Mouse (Mus musculus): ENCODE data around the gene Map3k11. TPM values are rescaled to one million over a fixed set of nuclear protein-coding genes. Genes with fewer than 3 reads are reported as not detected.

Gene Map3k11
- polyA plus RNA-seq (2014; fragmentation: Nextera tagmentation; extraction: Ambion mirVana): 13.1 and 14.6 TPM in 2 replicates

DNA sequence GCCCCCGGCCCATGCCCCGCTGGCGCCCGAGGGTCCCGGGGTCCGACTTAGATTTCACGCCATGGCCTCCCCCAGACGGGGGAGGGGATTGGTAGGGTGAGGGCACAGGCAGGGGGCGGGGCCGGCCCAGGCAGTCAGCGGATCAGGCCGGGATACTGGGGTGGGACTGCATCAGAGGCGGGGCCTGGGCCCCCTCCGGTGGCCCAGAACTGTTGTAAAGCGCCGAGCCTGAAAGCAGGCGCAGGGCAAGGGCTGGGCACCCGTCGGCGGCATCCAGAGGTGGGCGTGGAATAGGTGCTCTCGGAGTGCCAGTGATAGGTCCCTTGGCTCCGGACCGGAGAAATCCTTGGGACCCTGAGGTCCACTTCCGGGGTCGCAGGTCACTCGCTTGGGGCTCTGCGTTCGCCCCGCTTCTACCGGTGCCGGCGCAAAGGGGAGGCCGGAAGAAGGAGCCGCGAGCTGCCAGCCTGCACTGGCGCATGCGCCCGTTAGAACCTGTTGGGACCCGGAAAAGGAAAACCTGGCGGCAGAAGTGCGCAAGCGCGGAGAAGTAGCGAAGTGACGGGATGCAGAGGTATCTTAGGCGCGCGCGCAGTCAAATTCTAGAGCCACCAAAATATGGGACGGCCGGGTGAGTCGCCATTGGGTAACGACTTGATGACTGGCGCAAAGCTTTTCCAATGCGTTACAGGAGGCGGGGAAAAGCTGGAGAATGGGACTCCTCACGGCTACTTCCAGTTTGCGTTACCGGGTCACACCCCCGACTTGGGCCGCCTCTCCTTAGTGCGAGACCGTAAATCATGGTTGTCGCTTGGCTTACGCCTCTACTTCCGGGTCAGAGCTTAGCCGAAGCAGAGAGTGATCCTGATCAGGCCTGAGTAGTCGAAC lies at the start of gene Map3k11, which contains the start of gene Pcnx3:
TSS of gene Map3k11 (plus strand) at position 543 of the 888 bp plus-strand sequence.
TSS of gene Pcnx3 (minus strand) at position 709 of the 888 bp plus-strand sequence.
- ATAC-seq (replicated peaks; ENCODE audit: insufficient number of reproducible peaks, low FRiP score, low TSS enrichment, low read depth): peak; percentile 90

DNA sequence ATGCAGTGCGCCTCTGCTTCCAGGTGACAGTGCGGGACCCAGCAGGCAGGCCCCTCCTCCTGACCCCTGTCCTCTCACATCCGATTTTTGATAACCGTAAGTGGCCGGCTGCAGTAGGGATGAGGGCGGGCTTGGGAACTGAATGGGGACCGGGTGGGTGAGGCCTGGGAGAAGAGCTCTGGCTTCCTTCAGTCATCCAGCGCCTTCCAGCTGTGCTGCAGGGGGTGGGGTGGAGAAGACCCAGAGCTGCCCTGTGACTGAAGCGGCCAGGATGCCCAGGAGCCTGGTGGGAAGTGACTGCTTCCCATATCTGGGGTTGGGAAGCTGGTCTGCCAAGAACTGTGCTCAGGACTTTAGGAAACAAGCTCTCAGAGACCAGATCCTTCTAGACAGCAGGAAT lies 48.2 kb upstream of the Map3k11 start:
- H3K4me3 ChIP-seq (ENCODE audit: low read depth, low read length): no peak overlapping the region
- H3K9ac ChIP-seq (replicated peaks; ENCODE audit: low read length): no peak overlapping the region
- peaks cover 6% of the 10 kb centered on the region for H3K4me1 ChIP-seq (ENCODE audit: control insufficient read depth, insufficient read depth, low read length)
- ATAC-seq (replicated peaks; ENCODE audit: insufficient number of reproducible peaks, low FRiP score, low TSS enrichment, low read depth) (no peak), DNase-seq (ENCODE audit: low spot score) (no peak)
- no peaks in the 10 kb centered on the region for H3K27me3 ChIP-seq (ENCODE audit: control insufficient read depth, insufficient read depth, low read length)
- 69% methylated on average over 9 of the region's 9 CpGs for WGBS
- no peak overlapping the region for H3K4me2 ChIP-seq (ENCODE audit: low read depth, low read length)
- no peaks in the 10 kb centered on the region for H3K9me3 ChIP-seq (replicated peaks; ENCODE audit: control insufficient read depth, low read length)
- H3K27ac ChIP-seq (replicated peaks; ENCODE audit: low read depth, low read length): no peak overlapping the region
- peaks cover 7% of the 10 kb centered on the region for H3K36me3 ChIP-seq (replicated peaks; ENCODE audit: control insufficient read depth, insufficient read depth, low read depth, low read length)

More for the DNA sequence above, at the start of gene Map3k11, which contains the start of gene Pcnx3:
- H3K27me3 ChIP-seq (ENCODE audit: control insufficient read depth, insufficient read depth, low read length): no peaks in the 10 kb centered on the region
- peaks cover 12% of the 10 kb centered on the region for H3K4me1 ChIP-seq (ENCODE audit: control insufficient read depth, insufficient read depth, low read length)
- no peaks in the 10 kb centered on the region for H3K9me3 ChIP-seq (replicated peaks; ENCODE audit: control insufficient read depth, low read length)
- peak within 1 kb of the TSS; percentile 71 for H3K4me2 ChIP-seq (ENCODE audit: low read depth, low read length)
- WGBS: under 1% methylated on average over 68 of the region's 69 CpGs
- H3K36me3 ChIP-seq (replicated peaks; ENCODE audit: control insufficient read depth, insufficient read depth, low read depth, low read length): peaks cover 3% of the 10 kb centered on the region
- peak; percentile 97 for DNase-seq (ENCODE audit: low spot score)
- peak within 1 kb of the TSS; percentile 71 for H3K4me3 ChIP-seq (ENCODE audit: low read depth, low read length)
- H3K27ac ChIP-seq (replicated peaks; ENCODE audit: low read depth, low read length): peak within 1 kb of the TSS; percentile 61
- peak within 1 kb of the TSS; percentile 69 for H3K9ac ChIP-seq (replicated peaks; ENCODE audit: low read length)

DNA sequence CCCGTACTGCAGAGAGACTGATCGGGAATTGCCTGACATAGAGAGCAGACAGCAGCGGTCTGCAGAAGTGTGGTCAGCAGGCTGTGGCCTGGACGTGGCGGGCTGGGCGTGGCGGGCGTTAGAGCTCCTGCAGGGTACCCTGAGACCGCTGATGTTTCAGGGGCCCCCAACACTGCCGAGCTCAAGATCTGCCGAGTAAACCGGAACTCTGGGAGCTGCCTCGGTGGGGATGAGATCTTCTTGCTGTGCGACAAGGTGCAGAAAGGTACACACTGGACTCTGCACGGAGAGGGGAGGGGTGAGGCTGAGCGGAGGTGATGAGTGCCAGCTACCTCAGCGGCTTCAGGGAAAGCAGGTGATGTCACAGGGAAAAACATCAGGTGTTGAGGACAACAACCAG lies 47.5 kb upstream of the Map3k11 start:
- WGBS: 96% methylated on average over 17 of the region's 17 CpGs
- Histone ChIP-seq H3K36me3 (replicated peaks; ENCODE audit: control insufficient read depth, insufficient read depth, low read depth, low read length) (peaks cover 7% of the 10 kb centered on the region), H3K4me2 (ENCODE audit: low read depth, low read length) (no peak overlapping the region), H3K27ac (replicated peaks; ENCODE audit: low read depth, low read length) (no peak overlapping the region), H3K9ac (replicated peaks; ENCODE audit: low read length) (no peak overlapping the region), H3K9me3 (replicated peaks; ENCODE audit: control insufficient read depth, low read length) (no peaks in the 10 kb centered on the region), H3K4me3 (ENCODE audit: low read depth, low read length) (no peak overlapping the region), H3K27me3 (ENCODE audit: control insufficient read depth, insufficient read depth, low read length) (no peaks in the 10 kb centered on the region), H3K4me1 (ENCODE audit: control insufficient read depth, insufficient read depth, low read length) (peaks cover 6% of the 10 kb centered on the region)
- ATAC-seq (replicated peaks; ENCODE audit: insufficient number of reproducible peaks, low FRiP score, low TSS enrichment, low read depth) (no peak), DNase-seq (ENCODE audit: low spot score) (no peak)

DNA sequence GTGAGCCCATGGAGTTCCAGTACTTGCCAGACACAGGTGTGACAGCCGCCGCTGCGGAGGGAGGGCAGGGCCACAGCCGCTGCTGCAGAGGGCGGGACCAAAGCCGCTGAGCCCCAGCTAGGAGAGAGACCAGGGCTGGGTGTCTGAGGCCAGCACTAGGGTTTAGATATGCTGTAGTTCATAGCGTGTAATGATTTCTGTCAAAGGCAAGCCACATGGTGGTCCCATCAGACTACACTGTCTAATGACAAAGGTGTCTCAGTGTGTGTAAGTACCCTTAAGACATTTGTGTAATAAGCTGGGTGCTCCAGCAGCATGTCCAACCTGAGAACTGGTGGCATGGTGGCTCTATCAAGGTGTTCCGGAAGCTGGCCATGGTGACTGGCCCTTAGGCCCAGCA lies 46.9 kb upstream of the Map3k11 start:
- DNase-seq (ENCODE audit: low spot score) (no peak), ATAC-seq (replicated peaks; ENCODE audit: insufficient number of reproducible peaks, low FRiP score, low TSS enrichment, low read depth) (no peak)
- no peak overlapping the region for H3K9ac ChIP-seq (replicated peaks; ENCODE audit: low read length)
- no peaks in the 10 kb centered on the region for H3K9me3 ChIP-seq (replicated peaks; ENCODE audit: control insufficient read depth, low read length)
- no peak overlapping the region for H3K27ac ChIP-seq (replicated peaks; ENCODE audit: low read depth, low read length)
- peaks cover 5% of the 10 kb centered on the region for H3K4me1 ChIP-seq (ENCODE audit: control insufficient read depth, insufficient read depth, low read length)
- H3K4me2 ChIP-seq (ENCODE audit: low read depth, low read length): no peak overlapping the region
- H3K27me3 ChIP-seq (ENCODE audit: control insufficient read depth, insufficient read depth, low read length): no peaks in the 10 kb centered on the region
- WGBS: 92% methylated on average over 8 of the region's 8 CpGs
- H3K4me3 ChIP-seq (ENCODE audit: low read depth, low read length): no peak overlapping the region
- peaks cover 7% of the 10 kb centered on the region for H3K36me3 ChIP-seq (replicated peaks; ENCODE audit: control insufficient read depth, insufficient read depth, low read depth, low read length)

DNA sequence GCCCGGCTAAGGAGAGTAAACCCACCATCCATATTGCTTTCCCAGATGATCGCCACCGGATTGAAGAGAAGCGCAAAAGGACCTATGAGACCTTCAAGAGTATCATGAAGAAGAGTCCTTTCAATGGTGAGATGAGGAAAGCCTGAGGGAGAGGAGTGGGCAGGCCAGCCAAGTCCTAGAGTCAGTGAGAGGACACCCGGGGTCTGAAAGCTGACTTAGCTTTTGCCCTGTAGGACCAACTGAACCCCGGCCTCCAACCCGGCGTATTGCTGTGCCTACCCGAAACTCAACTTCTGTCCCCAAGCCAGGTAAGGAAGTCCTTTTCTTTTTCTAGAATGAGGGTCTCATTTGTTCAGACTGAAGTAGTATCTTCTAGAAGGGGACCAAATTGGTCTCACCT lies 43.3 kb upstream of the Map3k11 start:
- DNase-seq (ENCODE audit: low spot score) (no peak), ATAC-seq (replicated peaks; ENCODE audit: insufficient number of reproducible peaks, low FRiP score, low TSS enrichment, low read depth) (no peak)
- Histone ChIP-seq H3K9me3 (replicated peaks; ENCODE audit: control insufficient read depth, low read length) (no peaks in the 10 kb centered on the region), H3K36me3 (replicated peaks; ENCODE audit: control insufficient read depth, insufficient read depth, low read depth, low read length) (peaks cover 7% of the 10 kb centered on the region), H3K4me1 (ENCODE audit: control insufficient read depth, insufficient read depth, low read length) (0 out of 2 replicates have a peak, but pooled peaks cover 3% of the 10 kb centered on the region), H3K27me3 (ENCODE audit: control insufficient read depth, insufficient read depth, low read length) (no peaks in the 10 kb centered on the region), H3K9ac (replicated peaks; ENCODE audit: low read length) (no peak overlapping the region), H3K27ac (replicated peaks; ENCODE audit: low read depth, low read length) (no peak overlapping the region), H3K4me2 (ENCODE audit: low read depth, low read length) (no peak overlapping the region), H3K4me3 (ENCODE audit: low read depth, low read length) (no peak overlapping the region)
- WGBS: 98% methylated on average over 9 of the region's 9 CpGs

DNA sequence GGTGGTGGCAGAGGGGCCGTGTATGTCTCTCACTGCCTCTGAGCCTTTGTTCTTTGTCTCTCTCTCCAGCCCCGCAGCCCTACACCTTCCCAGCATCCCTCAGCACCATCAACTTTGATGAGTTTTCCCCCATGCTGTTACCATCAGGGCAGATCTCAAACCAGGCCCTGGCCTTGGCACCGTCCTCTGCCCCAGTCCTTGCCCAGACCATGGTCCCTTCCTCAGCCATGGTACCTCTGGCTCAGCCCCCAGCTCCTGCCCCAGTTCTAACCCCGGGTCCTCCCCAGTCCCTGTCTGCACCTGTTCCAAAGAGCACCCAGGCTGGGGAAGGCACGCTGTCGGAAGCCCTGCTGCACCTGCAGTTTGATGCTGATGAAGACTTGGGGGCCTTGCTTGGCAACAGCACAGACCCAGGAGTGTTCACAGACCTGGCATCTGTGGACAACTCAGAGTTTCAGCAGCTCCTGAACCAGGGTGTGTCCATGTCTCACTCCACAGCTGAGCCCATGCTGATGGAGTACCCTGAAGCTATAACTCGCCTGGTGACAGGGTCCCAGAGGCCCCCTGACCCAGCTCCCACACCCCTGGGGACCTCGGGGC lies 41.7 kb upstream of the Map3k11 start:
- H3K4me3 ChIP-seq (ENCODE audit: low read depth, low read length): no peak overlapping the region
- no peak overlapping the region for H3K4me2 ChIP-seq (ENCODE audit: low read depth, low read length)
- WGBS: 88% methylated on average over 8 of the region's 8 CpGs
- no peak for DNase-seq (ENCODE audit: low spot score)
- H3K27ac ChIP-seq (replicated peaks; ENCODE audit: low read depth, low read length): no peak overlapping the region
- no peaks in the 10 kb centered on the region; the same call in 1 of the 2 replicates for H3K36me3 ChIP-seq (replicated peaks; ENCODE audit: control insufficient read depth, insufficient read depth, low read depth, low read length)
- ATAC-seq (replicated peaks; ENCODE audit: insufficient number of reproducible peaks, low FRiP score, low TSS enrichment, low read depth): no peak
- H3K9me3 ChIP-seq (replicated peaks; ENCODE audit: control insufficient read depth, low read length): no peaks in the 10 kb centered on the region
- no peaks in the 10 kb centered on the region for H3K27me3 ChIP-seq (ENCODE audit: control insufficient read depth, insufficient read depth, low read length)
- H3K4me1 ChIP-seq (ENCODE audit: control insufficient read depth, insufficient read depth, low read length): 0 out of 2 replicates have a peak, but pooled peaks cover 3% of the 10 kb centered on the region
- no peak overlapping the region for H3K9ac ChIP-seq (replicated peaks; ENCODE audit: low read length)

DNA sequence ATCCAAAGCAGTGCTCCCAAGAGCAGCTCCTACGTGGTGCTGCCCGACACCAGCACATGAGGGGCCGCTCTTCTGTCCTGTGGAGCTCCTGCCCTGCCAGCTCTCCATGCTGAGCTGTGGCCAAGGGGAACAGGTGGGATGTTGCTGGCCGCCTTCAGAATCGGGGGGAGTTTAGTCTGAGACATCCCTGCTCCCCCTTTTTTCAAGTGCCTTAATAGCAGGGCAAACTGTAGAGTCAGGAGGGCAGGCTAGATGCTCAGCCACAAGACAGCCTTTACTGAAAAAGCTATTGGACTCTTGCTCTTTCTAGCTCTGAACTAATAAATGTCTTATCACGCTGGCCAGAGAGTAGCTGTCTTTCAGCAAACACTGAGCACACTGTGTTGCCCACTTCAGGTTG lies 40.8 kb upstream of the Map3k11 start:
- H3K9me3 ChIP-seq (replicated peaks; ENCODE audit: control insufficient read depth, low read length): no peaks in the 10 kb centered on the region
- H3K4me3 ChIP-seq (ENCODE audit: low read depth, low read length): no peak overlapping the region
- H3K9ac ChIP-seq (replicated peaks; ENCODE audit: low read length): no peak overlapping the region
- 92% methylated on average over 6 of the region's 6 CpGs for WGBS
- H3K4me2 ChIP-seq (ENCODE audit: low read depth, low read length): no peak overlapping the region
- H3K27me3 ChIP-seq (ENCODE audit: control insufficient read depth, insufficient read depth, low read length): no peaks in the 10 kb centered on the region
- no peak overlapping the region for H3K27ac ChIP-seq (replicated peaks; ENCODE audit: low read depth, low read length)
- DNase-seq (ENCODE audit: low spot score) (no peak), ATAC-seq (replicated peaks; ENCODE audit: insufficient number of reproducible peaks, low FRiP score, low TSS enrichment, low read depth) (no peak)
- H3K4me1 ChIP-seq (ENCODE audit: control insufficient read depth, insufficient read depth, low read length): 0 out of 2 replicates have a peak, but pooled peaks cover 3% of the 10 kb centered on the region
- no peaks in the 10 kb centered on the region; the same call in 1 of the 2 replicates for H3K36me3 ChIP-seq (replicated peaks; ENCODE audit: control insufficient read depth, insufficient read depth, low read depth, low read length)

All from embryonic facial prominence, embryonic 11.5 days (tissue).